Mouse (Mus musculus) midbrain, embryonic 14.5 days (tissue): ENCODE measurements around the gene Lexm. TPM values are rescaled to one million over a fixed set of nuclear protein-coding genes. Genes with fewer than 3 reads are reported as not detected.

Experiments used
- ATAC-seq: fragments of 200-750 bp; cut with Nextera tagmentation; 2 replicates; pipeline ENCODE4 v1.8.0; 2017; ENCODE audit warnings: moderate number of reproducible peaks, moderate library complexity; ENCODE audit not compliant: low FRiP score, low TSS enrichment
- DNase-seq: peaks from one replicate; pipeline ENCODE4 v3.0.0-alpha.2; 2015
- H3K27ac ChIP-seq: fragments of 300-500 bp; sonication (generic); replicated peaks from 2 replicates; pipeline ENCODE4 v1.5.1; 2014; ENCODE audit warnings: mild to moderate bottlenecking, low read depth, low read length, moderate library complexity
- H3K27me3 ChIP-seq: fragments of 300-500 bp; sonication (generic); 2 replicates; pipeline ENCODE4 v1.6.1; 2014; ENCODE audit warnings: low read length, control low read depth, mixed read lengths; ENCODE audit not compliant: control insufficient read depth, insufficient read depth
- H3K36me3 ChIP-seq: fragments of 300-500 bp; sonication (generic); 2 replicates; pipeline ENCODE4 v1.6.1; 2014; ENCODE audit warnings: low read length, control low read depth; ENCODE audit not compliant: control insufficient read depth, insufficient read depth
- H3K4me1 ChIP-seq: fragments of 300-500 bp; sonication (generic); 2 replicates; pipeline ENCODE4 v1.6.1; 2014; ENCODE audit warnings: mild to moderate bottlenecking, antibody characterized with exemption, low read length, control low read depth; ENCODE audit not compliant: control insufficient read depth, insufficient read depth
- H3K4me2 ChIP-seq: fragments of 300-500 bp; sonication (generic); 2 replicates; pipeline ENCODE4 v1.6.1; 2014; ENCODE audit warnings: mild to moderate bottlenecking, low read length, moderate library complexity
- H3K4me3 ChIP-seq: fragments of 300-500 bp; sonication (generic); replicated peaks from 2 replicates; pipeline ENCODE4 v1.5.1; 2014; ENCODE audit warnings: low read depth, low read length
- H3K9ac ChIP-seq: fragments of 300-500 bp; sonication (generic); replicated peaks from 2 replicates; pipeline ENCODE4 v1.6.1; 2014; ENCODE audit warnings: mild to moderate bottlenecking, low read length, moderate library complexity
- H3K9me3 ChIP-seq: fragments of 300-500 bp; sonication (generic); 2 replicates; pipeline ENCODE4 v1.6.1; 2016; ENCODE audit warnings: low read length, control low read depth, mixed read lengths; ENCODE audit not compliant: control insufficient read depth
- WGBS: fragments of 180-500 bp; shearing (Covaris S2); extraction: QIAGEN DNeasy Blood & Tissue Kit; methylation state at CpG from one replicate; pipeline ENCODE4 v1.1.7; 2014; 5-methylcytosine and 5-hydroxymethylcytosine counted together
- polyA plus RNA-seq: library from polyadenylated mRNA; unstranded; fragments of >200 nt; fragmentation: Nextera tagmentation; extraction: Ambion mirVana; gene quantifications from 2 replicates; pipeline ENCODE4 v1.2.1, GENCODE M21; 2014

The Lexm gene
- polyA plus RNA-seq, 1 experiment from 2014 or later = not detected

GRCm38 (mm10) chr4:106557262-106557661 is 59.8 kb downstream of the Lexm start:
- no peak overlapping the region for H3K4me2 ChIP-seq
- no peak overlapping the region for H3K27ac ChIP-seq
- H3K9me3 ChIP-seq = no peaks in the 10 kb centered on the region
- ATAC-seq (no peak), DNase-seq (no peak)
- H3K4me3 ChIP-seq = no peak overlapping the region
- no peak overlapping the region for H3K9ac ChIP-seq
- H3K36me3 ChIP-seq = no peaks in the 10 kb centered on the region
- no peaks in the 10 kb centered on the region for H3K27me3 ChIP-seq
- 91% methylated on average over 5 of the region's 5 CpGs for WGBS
- peaks cover 10% of the 10 kb centered on the region for H3K4me1 ChIP-seq

DNA sequence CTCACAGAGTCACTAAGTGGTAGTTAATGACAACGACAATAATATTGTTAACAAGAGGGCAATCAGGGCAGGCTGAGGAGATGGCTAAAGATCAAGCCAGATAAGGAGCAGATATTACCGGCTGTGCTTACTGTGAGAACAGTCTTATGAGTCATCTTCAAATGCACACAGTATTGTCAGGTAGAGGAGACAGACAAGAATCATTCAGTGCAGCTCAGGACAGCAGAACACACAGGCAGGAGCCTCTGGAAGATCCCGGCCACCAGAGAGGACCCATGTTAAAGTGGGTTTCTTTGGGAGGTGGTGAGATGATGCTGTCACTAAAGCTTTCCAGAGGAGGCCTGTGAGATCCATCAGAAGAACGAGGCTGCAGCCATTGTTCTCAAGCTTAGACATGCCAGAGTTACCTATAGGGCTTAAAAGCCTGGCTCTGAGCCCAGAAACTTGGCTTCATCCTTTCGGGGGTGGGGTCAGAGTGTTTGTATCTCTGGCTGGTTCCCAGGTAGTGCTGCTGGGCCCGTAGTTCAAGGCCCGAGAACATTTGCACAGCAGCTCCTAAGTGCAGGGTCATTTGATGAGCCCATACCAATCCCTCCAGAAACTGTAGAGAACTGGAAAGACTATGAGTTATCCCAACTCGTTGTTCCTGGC is 66.4 kb downstream of the Lexm start:
- H3K4me1 ChIP-seq = no peaks in the 10 kb centered on the region
- H3K4me3 ChIP-seq = no peak overlapping the region
- no peak overlapping the region for H3K9ac ChIP-seq
- 71% methylated on average over 8 of the region's 8 CpGs for WGBS
- no peak overlapping the region for H3K4me2 ChIP-seq
- DNase-seq (no peak), ATAC-seq (no peak)
- no peaks in the 10 kb centered on the region for H3K36me3 ChIP-seq
- H3K27me3 ChIP-seq = no peaks in the 10 kb centered on the region
- H3K27ac ChIP-seq = no peak overlapping the region
- H3K9me3 ChIP-seq = no peaks in the 10 kb centered on the region

DNA sequence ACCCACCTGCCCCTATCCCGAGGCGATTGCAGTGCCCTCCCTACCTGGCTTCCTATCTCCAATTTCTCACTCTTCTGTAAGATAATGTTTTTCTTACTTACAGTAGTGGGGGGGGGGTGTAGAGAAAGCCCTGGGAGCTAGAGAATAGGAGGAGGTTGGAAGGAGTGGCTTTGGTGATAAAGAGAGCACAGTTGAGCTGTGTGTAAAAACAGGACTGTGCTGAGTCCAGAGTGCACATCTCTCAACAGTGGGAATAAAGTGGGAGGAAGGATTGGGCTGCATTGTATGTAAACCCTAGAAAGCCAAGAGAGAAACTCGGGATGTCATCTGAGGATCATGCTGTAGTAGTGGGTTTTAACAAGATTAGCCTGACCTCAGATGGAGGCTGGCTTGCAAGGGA is 68.9 kb downstream of the Lexm start:
- 83% methylated on average over 3 of the region's 3 CpGs for WGBS
- no peak for DNase-seq

DNA sequence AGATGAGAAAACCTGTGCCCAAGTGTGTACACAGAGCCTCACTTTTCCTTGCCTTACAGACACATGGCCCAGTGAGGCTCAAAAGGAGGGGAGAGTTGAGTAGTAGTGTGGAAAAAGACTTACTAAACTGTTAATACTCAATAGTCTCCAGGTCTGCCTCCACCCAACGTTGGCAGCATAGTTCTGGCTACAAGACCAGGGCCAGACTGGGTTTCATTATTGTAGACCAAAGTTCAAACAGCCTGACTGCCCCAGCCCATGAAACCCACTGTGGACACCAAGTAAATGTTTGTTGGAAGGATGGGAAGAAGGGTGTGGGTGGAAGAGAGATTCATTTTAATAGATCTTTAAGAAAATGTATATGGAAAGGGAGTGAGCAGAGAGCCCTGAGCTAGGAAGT is 70.1 kb downstream of the Lexm start:
- H3K36me3 ChIP-seq = no peaks in the 10 kb centered on the region
- H3K27me3 ChIP-seq = no peaks in the 10 kb centered on the region
- no peak overlapping the region for H3K4me3 ChIP-seq
- H3K9me3 ChIP-seq = no peaks in the 10 kb centered on the region
- H3K9ac ChIP-seq = no peak overlapping the region
- H3K4me2 ChIP-seq = no peak overlapping the region
- no peak for DNase-seq
- no peaks in the 10 kb centered on the region for H3K4me1 ChIP-seq
- no peak overlapping the region for H3K27ac ChIP-seq
- 79% methylated on average over 1 of the region's 1 CpGs for WGBS
- no peak for ATAC-seq

More for the DNA sequence above, 68.9 kb downstream of the Lexm start:
- Histone ChIP-seq H3K4me3 (no peak overlapping the region), H3K36me3 (no peaks in the 10 kb centered on the region), H3K9ac (no peak overlapping the region), H3K4me2 (no peak overlapping the region), H3K4me1 (no peaks in the 10 kb centered on the region), H3K9me3 (no peaks in the 10 kb centered on the region), H3K27me3 (no peaks in the 10 kb centered on the region), H3K27ac (no peak overlapping the region)
- ATAC-seq = no peak

DNA sequence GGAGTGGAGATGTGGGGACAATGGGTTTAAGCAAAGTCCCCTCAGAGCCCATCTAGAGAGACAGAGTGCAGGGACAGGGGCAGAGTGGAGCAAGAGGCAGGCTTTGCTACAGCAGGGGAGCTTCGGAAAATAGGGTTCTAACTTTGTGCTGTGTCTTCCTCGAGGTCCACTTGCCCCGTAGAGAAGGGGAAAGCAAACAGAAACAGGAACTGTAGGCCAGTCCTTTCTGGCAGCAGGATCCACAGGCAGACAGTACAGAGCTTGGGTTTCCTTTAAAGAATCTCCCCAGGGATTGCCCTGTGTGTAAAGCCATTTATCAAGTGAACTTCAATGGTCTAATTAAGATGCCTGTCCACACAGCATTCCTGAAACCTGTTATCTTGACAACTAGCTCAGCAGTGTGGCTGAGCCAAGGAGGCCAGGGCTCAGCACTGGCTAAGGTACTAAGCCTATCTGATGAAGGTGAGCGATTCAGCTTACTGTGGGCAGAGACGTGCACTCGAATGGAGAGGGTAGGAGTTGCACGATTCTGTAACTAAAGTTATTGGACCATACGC is 71.1 kb downstream of the Lexm start:
- H3K36me3 ChIP-seq = no peaks in the 10 kb centered on the region
- H3K9ac ChIP-seq = no peak overlapping the region
- no peaks in the 10 kb centered on the region for H3K4me1 ChIP-seq
- H3K27me3 ChIP-seq = no peaks in the 10 kb centered on the region
- no peak overlapping the region for H3K27ac ChIP-seq
- no peak overlapping the region for H3K4me3 ChIP-seq
- H3K9me3 ChIP-seq = no peaks in the 10 kb centered on the region
- no peak for ATAC-seq
- H3K4me2 ChIP-seq = no peak overlapping the region
- WGBS = 71% methylated on average over 8 of the region's 8 CpGs
- peak; percentile 17 for DNase-seq

DNA sequence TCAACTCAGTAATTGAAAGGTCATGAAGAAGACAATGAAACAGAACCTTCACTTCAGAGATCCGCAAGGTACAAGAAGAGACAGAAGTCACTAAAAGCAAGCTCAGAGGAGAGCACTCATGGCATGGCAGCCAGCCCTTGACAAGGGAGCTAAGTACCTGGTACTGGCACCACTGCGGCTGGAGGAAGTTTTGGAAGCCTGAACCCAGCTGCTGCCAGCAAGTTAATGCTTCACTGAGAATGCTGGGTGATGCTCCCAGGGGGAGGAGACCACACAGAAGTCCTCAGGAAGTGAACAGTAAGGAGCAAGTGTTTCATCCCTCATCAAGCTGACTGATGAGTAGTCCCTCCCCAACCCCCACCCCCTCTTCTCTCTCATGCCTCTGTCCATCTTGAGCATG is 74.8 kb downstream of the Lexm start:
- Histone ChIP-seq H3K36me3 (no peaks in the 10 kb centered on the region), H3K27ac (no peak overlapping the region), H3K4me2 (no peak overlapping the region), H3K4me1 (no peaks in the 10 kb centered on the region), H3K9me3 (no peaks in the 10 kb centered on the region), H3K27me3 (no peaks in the 10 kb centered on the region), H3K9ac (no peak overlapping the region), H3K4me3 (no peak overlapping the region)
- DNase-seq (no peak), ATAC-seq (no peak)
- 84% methylated on average over 2 of the region's 2 CpGs for WGBS

DNA sequence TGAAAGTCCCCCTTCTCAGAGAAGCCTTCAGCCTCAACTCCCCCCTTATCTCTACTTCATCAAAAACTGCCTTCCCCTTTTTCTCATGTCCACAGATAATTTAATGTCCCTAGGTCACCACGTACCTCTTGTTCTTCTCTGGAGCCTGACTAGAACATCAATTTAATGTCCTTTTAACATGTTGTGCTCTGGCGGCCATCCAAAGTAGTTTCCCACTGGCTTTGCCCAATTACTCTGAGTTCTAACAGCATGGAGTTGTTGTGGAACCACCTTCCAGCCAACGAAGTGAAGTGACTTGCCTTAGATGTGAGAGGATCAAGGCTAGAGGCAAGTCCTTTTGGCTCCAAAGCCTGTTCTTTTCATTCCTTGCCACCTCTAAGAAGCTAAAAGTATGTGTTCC is 75.5 kb downstream of the Lexm start:
- WGBS = 74% methylated on average over 3 of the region's 3 CpGs
- Histone ChIP-seq H3K4me3 (no peak overlapping the region), H3K4me1 (no peaks in the 10 kb centered on the region), H3K27me3 (no peaks in the 10 kb centered on the region), H3K4me2 (no peak overlapping the region), H3K27ac (no peak overlapping the region), H3K9me3 (no peaks in the 10 kb centered on the region), H3K36me3 (no peaks in the 10 kb centered on the region), H3K9ac (no peak overlapping the region)
- DNase-seq = no peak
- no peak for ATAC-seq

Other genes with a start within 250 kb of the Lexm start
- gene Pcsk9, start 152.9 kb downstream of the Lexm start, polyA plus RNA-seq = 4.1 and 4.4 TPM in 2 replicates
- gene Bsnd, start 125.0 kb downstream of the Lexm start, polyA plus RNA-seq = not detected in 2 replicates
- gene Dhcr24, start 56.2 kb downstream of the Lexm start, polyA plus RNA-seq = 18.2 and 20.9 TPM in 2 replicates
- 3.3 and 3.5 TPM in 2 replicates for gene Ttc22, start 5.2 kb upstream of the Lexm start, polyA plus RNA-seq
- 7.8 and 8.8 TPM in 2 replicates for gene Pars2, start 33.8 kb upstream of the Lexm start, polyA plus RNA-seq
- gene Ttc4, start 61.7 kb upstream of the Lexm start, polyA plus RNA-seq = 104 and 121 TPM in 2 replicates
- gene Mroh7, start 113.7 kb upstream of the Lexm start, polyA plus RNA-seq = 0.26 and 0.43 TPM in 2 replicates
- gene Fam151a, start 116.6 kb upstream of the Lexm start, polyA plus RNA-seq = not detected in 2 replicates
- gene Acot11, start 187.8 kb upstream of the Lexm start, polyA plus RNA-seq = 0.78 and 1.3 TPM in 2 replicates